Mouse (Mus musculus): Measurements from ENCODE around the gene Tpst2.
"Not testable (repeated sequence)": the region's sequence is repeated elsewhere in the genome, so short reads cannot be mapped to it uniquely, and the experiment has no call there.

Tpst2 gene

GRCm38 (mm10) chr5:112295564-112295963 lies 19.1 kb downstream of the Tpst2 start:
- no peak for DNase-seq (ENCODE audit: low read depth, low spot score)

DNA sequence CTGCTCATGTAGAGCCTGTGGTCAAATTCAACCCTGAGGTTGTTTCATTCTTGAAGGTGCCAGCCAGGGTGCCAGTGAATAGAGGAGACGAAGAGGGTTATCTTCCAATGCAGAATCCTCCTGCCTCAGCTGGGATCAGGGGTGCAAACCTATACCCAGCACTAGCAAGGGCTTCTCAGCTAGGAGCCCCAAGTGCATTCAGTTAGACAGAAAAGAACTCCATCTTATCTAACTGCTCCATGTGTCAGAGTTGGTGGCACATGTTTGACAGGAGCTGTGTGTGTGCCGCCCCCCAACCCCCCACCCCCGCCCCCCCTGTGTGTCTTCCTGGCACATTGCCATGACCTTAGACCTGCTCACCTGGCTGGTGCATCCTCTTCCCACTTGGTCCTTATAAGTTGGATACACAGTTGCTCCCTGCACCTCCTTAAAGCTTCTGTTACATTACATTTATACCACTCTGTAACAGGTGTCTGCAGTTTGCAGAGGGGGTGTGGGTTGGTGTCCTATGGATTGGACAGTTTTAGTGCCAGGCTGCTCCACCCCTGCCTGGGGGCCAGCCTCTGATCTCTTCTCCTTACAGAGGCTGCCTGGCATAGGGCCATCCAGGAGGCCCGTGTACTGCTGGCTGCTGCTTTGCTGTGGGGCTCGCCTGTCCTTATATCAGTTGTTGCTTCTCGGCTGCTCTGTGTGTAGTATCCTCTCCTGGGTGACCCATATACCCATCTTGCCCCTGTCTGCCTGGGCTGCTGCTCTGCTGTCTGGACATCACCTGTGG lies 20.1 kb downstream of the Tpst2 start:
- peak; percentile 39 for DNase-seq (ENCODE audit: low read depth, low spot score)

GRCm38 (mm10) chr5:112297257-112297656 lies 20.8 kb downstream of the Tpst2 start:
- DNase-seq (ENCODE audit: low read depth, low spot score): peak; percentile 87

DNA sequence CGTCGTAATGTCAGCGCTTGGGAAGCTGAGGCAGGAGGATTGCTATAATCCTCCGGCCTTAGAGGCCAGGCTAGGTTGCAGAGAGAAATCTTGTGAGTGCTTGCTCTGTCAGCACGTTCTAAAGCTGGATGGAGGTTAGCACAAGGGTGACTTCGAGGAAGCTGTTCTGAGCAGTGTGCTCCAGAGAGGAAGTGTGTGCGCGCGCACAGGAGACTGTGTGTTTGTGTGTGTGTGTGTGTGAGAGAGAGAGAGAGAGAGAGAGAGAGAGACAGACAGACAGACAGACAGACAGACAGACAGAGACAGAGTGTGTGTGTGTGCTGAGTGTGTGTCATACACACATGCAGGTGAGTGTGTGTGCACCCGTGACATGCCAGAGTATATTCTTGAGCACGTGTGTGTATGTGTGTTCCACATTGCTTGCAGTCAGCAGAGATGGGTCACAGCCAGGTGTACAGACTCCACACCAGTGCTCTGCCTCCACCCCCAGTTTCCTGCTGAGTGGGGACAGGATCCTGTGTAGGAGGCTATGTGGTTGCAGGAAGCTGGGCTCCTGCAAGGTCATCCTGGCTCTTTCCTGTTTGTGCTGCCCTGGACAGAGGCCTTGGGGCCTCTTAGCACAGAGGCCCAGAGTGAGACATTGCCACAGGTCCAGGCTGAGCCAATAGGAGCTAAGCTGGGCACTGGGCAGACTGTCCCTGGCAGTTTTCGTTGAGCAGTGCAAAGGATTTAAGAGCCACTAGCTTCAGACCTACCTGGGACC lies 21.9 kb downstream of the Tpst2 start:
- DNase-seq (ENCODE audit: low read depth, low spot score): peak; percentile 75

GRCm38 (mm10) chr5:112299399-112299798 lies 22.9 kb downstream of the Tpst2 start:
- DNase-seq (ENCODE audit: low read depth, low spot score): no peak

- no peak for DNase-seq (ENCODE audit: low read depth, low spot score)
Observed at GRCm38 (mm10) chr5:112300112-112300511, 23.6 kb downstream of the Tpst2 start.

- DNase-seq (ENCODE audit: low read depth, low spot score): no peak
Observed at GRCm38 (mm10) chr5:112300721-112301308, 24.3 kb downstream of the Tpst2 start.

- DNase-seq (ENCODE audit: low read depth, low spot score): peak; percentile 80
Observed at GRCm38 (mm10) chr5:112301694-112302093, 25.2 kb downstream of the Tpst2 start.

- no peak for DNase-seq (ENCODE audit: low read depth, low spot score)
Observed at GRCm38 (mm10) chr5:112302310-112302709, 25.8 kb downstream of the Tpst2 start.

GRCm38 (mm10) chr5:112305842-112306241 lies 29.4 kb downstream of the Tpst2 start:
- DNase-seq (ENCODE audit: low read depth, low spot score): no peak

- no peak for DNase-seq (ENCODE audit: low read depth, low spot score)
Observed at GRCm38 (mm10) chr5:112313222-112313885, 36.9 kb downstream of the Tpst2 start.

- DNase-seq (ENCODE audit: low read depth, low spot score): no peak
Observed at GRCm38 (mm10) chr5:112316468-112316867, 40.0 kb downstream of the Tpst2 start.

DNA sequence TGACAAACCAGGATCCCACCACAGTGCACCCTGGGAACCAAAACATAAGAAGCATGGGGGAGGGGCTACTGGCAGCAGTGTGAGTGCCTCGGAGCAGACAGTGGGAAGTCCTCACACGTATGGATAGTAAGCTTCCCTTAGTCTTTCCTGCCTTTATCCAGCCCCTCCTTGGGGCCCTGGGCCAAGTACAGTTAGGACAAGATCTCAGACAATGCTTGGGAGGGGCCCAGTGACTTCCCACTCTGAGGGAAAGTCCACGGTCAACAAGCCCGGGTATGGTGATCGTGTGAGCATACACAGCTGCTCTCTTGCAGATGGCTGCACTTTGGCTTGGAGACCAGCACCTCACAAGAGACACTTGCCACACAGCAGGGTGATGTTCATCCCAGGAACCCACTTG lies 40.8 kb downstream of the Tpst2 start:
- no peak for DNase-seq (ENCODE audit: low read depth, low spot score)

- DNase-seq (ENCODE audit: low read depth, low spot score): not testable (repeated sequence)
Observed at GRCm38 (mm10) chr5:112319343-112319742, 42.9 kb downstream of the Tpst2 start.

DNA sequence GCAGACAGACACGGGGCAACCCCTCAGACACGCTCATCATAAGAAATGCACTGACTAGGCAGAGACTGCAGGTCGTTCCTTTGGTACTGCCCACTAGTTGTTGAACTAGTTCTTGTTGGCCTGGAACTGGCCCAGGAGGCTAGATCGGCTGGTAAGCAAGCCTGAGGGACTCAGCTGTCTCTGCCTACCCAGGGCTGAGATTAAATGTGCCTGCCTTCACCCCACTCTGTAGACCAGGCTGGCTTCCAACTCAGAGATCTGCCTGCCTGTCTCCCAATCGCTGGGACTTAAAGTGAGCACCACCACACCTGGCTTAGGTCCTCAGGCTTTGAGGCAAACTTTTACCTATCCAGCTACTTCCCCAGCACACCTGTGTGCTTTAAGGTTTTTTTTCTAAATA lies 43.9 kb downstream of the Tpst2 start:
- DNase-seq (ENCODE audit: low read depth, low spot score): no peak

DNA sequence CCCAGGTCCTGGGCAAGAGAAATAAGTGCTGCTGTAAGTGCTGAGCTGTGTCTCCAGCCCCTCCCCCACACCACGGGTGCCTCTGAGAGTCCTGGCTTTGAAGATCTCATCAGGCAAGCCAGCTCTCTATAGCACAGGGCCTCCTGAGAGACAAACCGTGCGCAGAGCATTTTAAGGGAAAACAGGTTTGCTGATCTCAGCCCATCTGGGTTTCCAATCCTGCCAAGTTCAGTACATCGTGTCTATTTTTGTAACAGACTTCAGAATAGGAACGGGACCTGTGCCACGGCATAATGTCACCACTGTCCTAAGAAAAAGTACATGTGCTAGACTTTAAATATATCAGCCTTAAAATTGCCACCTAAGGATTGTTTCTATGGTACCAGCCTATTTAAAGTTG lies 44.4 kb downstream of the Tpst2 start:
- no peak for DNase-seq (ENCODE audit: low read depth, low spot score)

DNA sequence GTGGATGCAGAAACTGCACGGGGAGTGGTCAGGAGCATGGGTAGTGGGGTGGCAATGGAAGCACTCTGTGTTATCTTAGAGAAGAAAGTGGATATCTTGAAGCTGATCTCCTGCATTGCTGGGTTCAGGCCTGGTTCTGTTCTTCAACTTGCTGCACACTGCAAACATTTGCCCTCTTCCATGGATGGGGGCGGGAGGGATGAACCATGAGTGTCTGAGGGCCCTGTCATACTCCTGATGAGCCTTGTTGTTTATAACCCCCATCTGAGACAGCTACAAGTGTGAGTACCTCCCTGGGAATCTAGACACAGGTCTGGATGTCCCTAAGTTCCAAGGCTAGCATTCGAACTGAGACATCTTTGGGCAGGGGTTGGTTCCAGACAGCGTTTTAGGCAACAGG lies 44.9 kb downstream of the Tpst2 start:
- no peak for DNase-seq (ENCODE audit: low read depth, low spot score)

GRCm38 (mm10) chr5:112323246-112323645 lies 46.8 kb downstream of the Tpst2 start:
- DNase-seq (ENCODE audit: low read depth, low spot score): no peak

DNA sequence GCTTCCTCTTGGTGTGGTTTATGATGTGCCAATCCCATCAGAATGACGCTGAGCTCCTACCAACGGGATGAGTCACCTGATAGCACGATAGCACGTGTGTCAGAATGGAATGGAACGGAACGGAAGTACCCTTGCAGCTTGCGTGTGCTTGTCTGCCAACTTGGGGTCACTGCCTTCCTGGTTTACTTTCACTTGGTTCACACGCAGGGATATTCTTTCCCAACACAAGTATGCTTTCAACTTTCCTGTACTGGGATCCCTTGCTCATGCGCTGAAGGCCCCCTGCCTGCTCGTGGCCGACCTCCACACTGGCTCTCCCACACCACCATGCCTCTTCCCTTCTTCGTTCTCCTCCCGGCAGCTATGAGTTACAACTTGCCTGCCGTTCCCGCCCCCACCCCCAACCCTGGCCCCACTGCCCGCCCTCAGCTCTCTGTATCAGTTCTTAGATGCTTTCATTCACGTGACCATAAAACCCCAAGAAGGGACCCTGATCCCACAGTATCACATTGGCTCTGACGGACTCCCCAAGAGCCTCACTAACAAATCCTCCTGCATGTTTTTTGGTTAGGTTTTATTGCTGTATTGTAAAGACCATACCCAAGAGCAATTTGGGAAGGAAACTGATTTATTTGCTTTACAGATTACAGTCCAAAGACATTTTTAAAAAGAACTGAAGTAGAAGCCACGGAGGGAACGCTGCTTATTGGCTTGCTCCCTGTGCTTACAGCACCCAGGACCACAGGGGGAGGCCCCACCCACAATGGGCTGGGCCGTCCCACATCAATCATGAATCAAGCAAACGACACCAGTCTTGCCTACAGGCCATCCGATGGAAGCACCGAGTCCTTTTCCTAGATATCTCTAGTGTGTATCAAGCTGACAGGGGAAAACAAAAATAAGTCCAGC lies 48.4 kb downstream of the Tpst2 start:
- DNase-seq (ENCODE audit: low read depth, low spot score): peak; percentile 90

- peak; percentile 92 for DNase-seq (ENCODE audit: low read depth, low spot score)
Observed at GRCm38 (mm10) chr5:112325546-112326445, 49.3 kb downstream of the Tpst2 start, which contains the start of gene Tfip11. Gene Tfip11, plus strand, starts transcription at chr5:112326358.

Data from CD4-positive helper T cell, adult 2 months (primary cell).